Mouse (Mus musculus): ENCODE measurements at regions not wholly inside any gene's neighbourhood (a gene's known extent, or its start where the extent isn't known, plus 50 kb on each side); places are given as distances from the start of the nearest gene placed in this dataset.

DNA sequence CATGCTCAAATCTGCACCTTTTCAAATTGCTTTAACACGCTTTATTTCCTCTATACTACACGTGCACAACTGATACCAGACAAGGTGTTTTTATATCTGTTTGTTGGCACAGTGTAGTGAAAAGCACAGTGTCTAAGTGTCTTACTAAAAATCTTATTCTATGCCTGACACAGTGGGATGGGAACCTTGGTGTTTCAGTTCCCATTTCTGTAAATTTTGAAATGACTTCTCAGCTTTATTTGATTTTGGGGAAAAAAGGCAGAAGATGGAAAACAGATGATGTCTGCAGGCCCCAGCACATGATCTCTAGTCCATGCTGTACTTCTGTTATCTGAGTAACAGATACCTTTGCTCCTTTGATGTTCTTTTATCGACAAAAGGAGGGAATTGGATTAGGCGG, 239.7 kb upstream of the B430305J03Rik start:
- H3K27ac ChIP-seq (ENCODE audit: low read length) = no peak overlapping the region
- no peak for ATAC-seq
- no peaks in the 10 kb centered on the region for H3K9me3 ChIP-seq (ENCODE audit: control insufficient read depth, low read length)
- no peaks in the 10 kb centered on the region for H3K27me3 ChIP-seq (replicated peaks; ENCODE audit: control insufficient read depth, insufficient read depth, low read length)
- no peak overlapping the region for H3K4me3 ChIP-seq (replicated peaks; ENCODE audit: low read length)
- no peak overlapping the region for H3K4me2 ChIP-seq (ENCODE audit: low read length)
- 84% methylated on average over 4 of the region's 4 CpGs for whole genome bisulfite sequencing
- H3K9ac ChIP-seq (replicated peaks; ENCODE audit: low read depth, low read length) = no peak overlapping the region
- H3K4me1 ChIP-seq (replicated peaks; ENCODE audit: control insufficient read depth, insufficient read depth, low read length) = no peaks in the 10 kb centered on the region
- no peaks in the 10 kb centered on the region for H3K36me3 ChIP-seq (ENCODE audit: control insufficient read depth, insufficient read depth)

GRCm38 (mm10) chr3:61602891-61603290, 237.1 kb upstream of the B430305J03Rik start:
- no peak for ATAC-seq
- H3K27me3 ChIP-seq (replicated peaks; ENCODE audit: control insufficient read depth, insufficient read depth, low read length) = no peaks in the 10 kb centered on the region
- no peak overlapping the region for H3K9ac ChIP-seq (replicated peaks; ENCODE audit: low read depth, low read length)
- H3K4me1 ChIP-seq (replicated peaks; ENCODE audit: control insufficient read depth, insufficient read depth, low read length) = no peaks in the 10 kb centered on the region
- H3K9me3 ChIP-seq (ENCODE audit: control insufficient read depth, low read length) = no peaks in the 10 kb centered on the region
- H3K27ac ChIP-seq (ENCODE audit: low read length) = no peak overlapping the region
- 92% methylated on average over 2 of the region's 2 CpGs for WGBS
- H3K36me3 ChIP-seq (ENCODE audit: control insufficient read depth, insufficient read depth) = no peaks in the 10 kb centered on the region
- no peak overlapping the region for H3K4me2 ChIP-seq (ENCODE audit: low read length)
- no peak overlapping the region for H3K4me3 ChIP-seq (replicated peaks; ENCODE audit: low read length)

GRCm38 (mm10) chr3:61595574-61595973, 229.8 kb upstream of the B430305J03Rik start:
- ATAC-seq = no peak
- H3K36me3 ChIP-seq (ENCODE audit: control insufficient read depth, insufficient read depth) = no peaks in the 10 kb centered on the region
- H3K9ac ChIP-seq (replicated peaks; ENCODE audit: low read depth, low read length) = no peak overlapping the region
- no peaks in the 10 kb centered on the region for H3K27me3 ChIP-seq (replicated peaks; ENCODE audit: control insufficient read depth, insufficient read depth, low read length)
- no peak overlapping the region for H3K4me2 ChIP-seq (ENCODE audit: low read length)
- no peaks in the 10 kb centered on the region for H3K4me1 ChIP-seq (replicated peaks; ENCODE audit: control insufficient read depth, insufficient read depth, low read length)
- H3K9me3 ChIP-seq (ENCODE audit: control insufficient read depth, low read length) = no peaks in the 10 kb centered on the region
- H3K27ac ChIP-seq (ENCODE audit: low read length) = no peak overlapping the region
- no peak overlapping the region for H3K4me3 ChIP-seq (replicated peaks; ENCODE audit: low read length)

GRCm38 (mm10) chr3:61592342-61592741, 226.6 kb upstream of the B430305J03Rik start:
- Histone ChIP-seq H3K4me3 (replicated peaks; ENCODE audit: low read length) (no peak overlapping the region), H3K9me3 (ENCODE audit: control insufficient read depth, low read length) (no peaks in the 10 kb centered on the region), H3K4me1 (replicated peaks; ENCODE audit: control insufficient read depth, insufficient read depth, low read length) (no peaks in the 10 kb centered on the region), H3K27me3 (replicated peaks; ENCODE audit: control insufficient read depth, insufficient read depth, low read length) (no peaks in the 10 kb centered on the region), H3K9ac (replicated peaks; ENCODE audit: low read depth, low read length) (no peak overlapping the region), H3K4me2 (ENCODE audit: low read length) (no peak overlapping the region), H3K36me3 (ENCODE audit: control insufficient read depth, insufficient read depth) (no peaks in the 10 kb centered on the region), H3K27ac (ENCODE audit: low read length) (no peak overlapping the region)
- 89% methylated on average over 2 of the region's 2 CpGs for WGBS
- no peak for ATAC-seq

DNA sequence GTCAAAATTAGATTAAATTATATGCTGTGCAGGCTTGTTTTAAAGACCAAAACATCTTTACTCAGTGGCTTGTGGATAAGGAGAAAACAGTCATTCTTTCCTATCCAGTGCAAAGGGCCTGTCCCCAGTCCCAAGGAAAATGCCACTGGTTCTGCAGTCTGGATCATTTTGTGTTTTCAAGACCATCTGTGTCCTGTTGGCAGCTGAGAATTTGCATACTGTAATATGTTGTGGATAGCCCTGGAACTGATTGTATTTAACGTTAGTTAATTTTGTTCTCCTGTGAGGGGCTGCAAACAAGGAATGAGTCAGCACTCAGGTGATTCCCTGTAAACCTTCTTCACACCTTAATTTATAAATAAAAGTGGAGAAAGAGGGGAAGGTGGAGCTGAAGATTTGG, 217.9 kb upstream of the B430305J03Rik start:
- no peak overlapping the region for H3K4me3 ChIP-seq (replicated peaks; ENCODE audit: low read length)
- H3K36me3 ChIP-seq (ENCODE audit: control insufficient read depth, insufficient read depth) = no peaks in the 10 kb centered on the region
- no peaks in the 10 kb centered on the region for H3K27me3 ChIP-seq (replicated peaks; ENCODE audit: control insufficient read depth, insufficient read depth, low read length)
- no peak overlapping the region for H3K27ac ChIP-seq (ENCODE audit: low read length)
- H3K4me1 ChIP-seq (replicated peaks; ENCODE audit: control insufficient read depth, insufficient read depth, low read length) = 0 out of 2 replicates have a peak, but pooled peaks cover 5% of the 10 kb centered on the region
- 42% methylated on average over 1 of the region's 1 CpGs for WGBS
- no peak overlapping the region for H3K4me2 ChIP-seq (ENCODE audit: low read length)
- H3K9me3 ChIP-seq (ENCODE audit: control insufficient read depth, low read length) = no peaks in the 10 kb centered on the region
- H3K9ac ChIP-seq (replicated peaks; ENCODE audit: low read depth, low read length) = no peak overlapping the region
- peak; percentile 57; the same call in 1 of the 2 replicates for ATAC-seq

DNA sequence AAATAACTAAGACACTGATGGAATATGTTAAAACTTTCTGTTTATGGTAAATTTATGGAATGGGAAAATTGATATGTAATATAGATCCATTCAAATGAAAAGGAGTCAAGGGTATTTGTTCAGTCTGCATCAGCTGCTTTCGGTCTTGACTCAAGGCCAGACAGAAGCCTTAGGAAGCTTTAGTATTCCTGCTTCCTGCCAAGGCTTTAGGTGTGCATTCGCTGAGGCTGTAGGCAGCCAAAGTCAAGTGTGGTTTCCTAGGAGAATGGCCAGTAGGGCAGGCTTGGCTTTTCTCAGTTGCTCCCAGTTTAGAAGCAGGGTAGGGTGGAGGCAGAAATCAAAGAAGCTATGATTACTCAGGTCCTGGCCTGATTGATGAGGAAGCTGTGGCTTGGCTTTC, 217.2 kb upstream of the B430305J03Rik start:
- no peak overlapping the region for H3K9ac ChIP-seq (replicated peaks; ENCODE audit: low read depth, low read length)
- no peak overlapping the region for H3K4me2 ChIP-seq (ENCODE audit: low read length)
- WGBS = 73% methylated on average over 2 of the region's 2 CpGs
- no peaks in the 10 kb centered on the region for H3K27me3 ChIP-seq (replicated peaks; ENCODE audit: control insufficient read depth, insufficient read depth, low read length)
- H3K4me3 ChIP-seq (replicated peaks; ENCODE audit: low read length) = no peak overlapping the region
- H3K9me3 ChIP-seq (ENCODE audit: control insufficient read depth, low read length) = no peaks in the 10 kb centered on the region
- no peak overlapping the region for H3K27ac ChIP-seq (ENCODE audit: low read length)
- no peaks in the 10 kb centered on the region for H3K36me3 ChIP-seq (ENCODE audit: control insufficient read depth, insufficient read depth)
- ATAC-seq = no peak
- H3K4me1 ChIP-seq (replicated peaks; ENCODE audit: control insufficient read depth, insufficient read depth, low read length) = 0 out of 2 replicates have a peak, but pooled peaks cover 5% of the 10 kb centered on the region

DNA sequence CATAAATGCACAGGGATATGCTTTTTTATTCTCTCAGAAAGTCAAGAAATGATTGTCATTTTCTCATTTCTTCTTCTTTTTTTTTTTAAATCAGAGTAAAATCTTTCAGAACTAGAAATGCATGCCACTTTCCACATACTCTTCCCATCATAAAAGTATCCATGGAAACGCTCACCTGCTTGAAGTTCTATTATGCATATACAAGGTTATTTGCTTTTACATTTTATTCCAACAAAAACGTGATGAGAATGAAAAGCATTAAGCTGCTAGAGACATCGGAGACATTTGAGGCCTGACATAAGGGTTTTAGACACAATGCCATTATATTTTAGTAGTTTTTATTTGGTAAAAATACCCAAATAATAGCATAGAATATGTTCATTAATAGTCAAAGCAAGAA, 214.5 kb upstream of the B430305J03Rik start:
- H3K4me3 ChIP-seq (replicated peaks; ENCODE audit: low read length) = no peak overlapping the region
- no peak overlapping the region for H3K4me2 ChIP-seq (ENCODE audit: low read length)
- H3K27me3 ChIP-seq (replicated peaks; ENCODE audit: control insufficient read depth, insufficient read depth, low read length) = no peaks in the 10 kb centered on the region
- no peaks in the 10 kb centered on the region for H3K9me3 ChIP-seq (ENCODE audit: control insufficient read depth, low read length)
- ATAC-seq = 0 out of 2 replicates have a peak, but pooled peaks have one; percentile 23
- no peak overlapping the region for H3K9ac ChIP-seq (replicated peaks; ENCODE audit: low read depth, low read length)
- H3K36me3 ChIP-seq (ENCODE audit: control insufficient read depth, insufficient read depth) = no peaks in the 10 kb centered on the region
- H3K27ac ChIP-seq (ENCODE audit: low read length) = no peak overlapping the region
- 0 out of 2 replicates have a peak, but pooled peaks cover 5% of the 10 kb centered on the region for H3K4me1 ChIP-seq (replicated peaks; ENCODE audit: control insufficient read depth, insufficient read depth, low read length)
- 71% methylated on average over 3 of the region's 3 CpGs for WGBS

- Histone ChIP-seq H3K27ac (ENCODE audit: low read length) (no peak overlapping the region), H3K36me3 (ENCODE audit: control insufficient read depth, insufficient read depth) (no peaks in the 10 kb centered on the region), H3K27me3 (replicated peaks; ENCODE audit: control insufficient read depth, insufficient read depth, low read length) (no peaks in the 10 kb centered on the region), H3K9me3 (ENCODE audit: control insufficient read depth, low read length) (no peaks in the 10 kb centered on the region), H3K4me3 (replicated peaks; ENCODE audit: low read length) (no peak overlapping the region), H3K4me2 (ENCODE audit: low read length) (no peak overlapping the region), H3K4me1 (replicated peaks; ENCODE audit: control insufficient read depth, insufficient read depth, low read length) (no peaks in the 10 kb centered on the region), H3K9ac (replicated peaks; ENCODE audit: low read depth, low read length) (no peak overlapping the region)
- no peak for ATAC-seq
- 60% methylated on average over 1 of the region's 1 CpGs for WGBS
Measured at GRCm38 (mm10) chr3:61537113-61537512, 171.4 kb upstream of the B430305J03Rik start.

DNA sequence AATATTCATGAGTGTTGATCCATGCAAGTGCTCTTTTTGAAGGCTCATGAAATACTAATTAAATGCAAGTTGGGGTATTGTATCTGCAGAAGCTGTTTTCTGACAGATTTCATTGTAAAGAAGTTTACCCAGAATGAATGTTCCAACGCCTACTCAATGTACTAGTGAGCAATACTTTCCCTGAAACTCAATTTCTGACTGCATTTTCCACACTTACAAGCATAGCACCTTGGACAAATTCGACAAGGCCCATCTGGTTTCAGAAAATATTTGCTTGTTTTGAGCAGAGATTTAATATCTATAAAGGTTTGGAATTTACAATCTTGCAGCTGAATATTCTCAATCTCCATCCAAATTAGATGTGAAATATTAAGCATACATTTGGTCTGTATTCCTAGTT, 170.0 kb upstream of the B430305J03Rik start:
- no peaks in the 10 kb centered on the region for H3K36me3 ChIP-seq (ENCODE audit: control insufficient read depth, insufficient read depth)
- H3K9ac ChIP-seq (replicated peaks; ENCODE audit: low read depth, low read length) = no peak overlapping the region
- peak; percentile 40; the same call in 1 of the 2 replicates for ATAC-seq
- no peak overlapping the region for H3K27ac ChIP-seq (ENCODE audit: low read length)
- H3K9me3 ChIP-seq (ENCODE audit: control insufficient read depth, low read length) = no peaks in the 10 kb centered on the region
- no peak overlapping the region for H3K4me3 ChIP-seq (replicated peaks; ENCODE audit: low read length)
- no peak overlapping the region for H3K4me2 ChIP-seq (ENCODE audit: low read length)
- WGBS = 28% methylated on average over 2 of the region's 2 CpGs
- H3K27me3 ChIP-seq (replicated peaks; ENCODE audit: control insufficient read depth, insufficient read depth, low read length) = no peaks in the 10 kb centered on the region
- H3K4me1 ChIP-seq (replicated peaks; ENCODE audit: control insufficient read depth, insufficient read depth, low read length) = no peaks in the 10 kb centered on the region

- Histone ChIP-seq H3K27ac (ENCODE audit: low read length) (no peak overlapping the region), H3K36me3 (ENCODE audit: control insufficient read depth, insufficient read depth) (no peaks in the 10 kb centered on the region), H3K9ac (replicated peaks; ENCODE audit: low read depth, low read length) (no peak overlapping the region), H3K4me3 (replicated peaks; ENCODE audit: low read length) (no peak overlapping the region), H3K4me1 (replicated peaks; ENCODE audit: control insufficient read depth, insufficient read depth, low read length) (no peaks in the 10 kb centered on the region), H3K27me3 (replicated peaks; ENCODE audit: control insufficient read depth, insufficient read depth, low read length) (no peaks in the 10 kb centered on the region), H3K4me2 (ENCODE audit: low read length) (no peak overlapping the region), H3K9me3 (ENCODE audit: control insufficient read depth, low read length) (no peaks in the 10 kb centered on the region)
- no peak for ATAC-seq
Measured at GRCm38 (mm10) chr3:61503178-61503577, 137.4 kb upstream of the B430305J03Rik start.
